Mouse (Mus musculus) NIH3T3 (cell line): ENCODE results near the gene Tubg2.

Source experiments
- DNase-seq: peaks from one replicate; pipeline ENCODE4 v3.0.0-alpha.2; 2012; ENCODE audit warnings: low read depth

Gene Tubg2

GRCm38 (mm10) chr11:101178061-101179058 lies 22.7 kb downstream of the Tubg2 start:
- no peak for DNase-seq

DNA sequence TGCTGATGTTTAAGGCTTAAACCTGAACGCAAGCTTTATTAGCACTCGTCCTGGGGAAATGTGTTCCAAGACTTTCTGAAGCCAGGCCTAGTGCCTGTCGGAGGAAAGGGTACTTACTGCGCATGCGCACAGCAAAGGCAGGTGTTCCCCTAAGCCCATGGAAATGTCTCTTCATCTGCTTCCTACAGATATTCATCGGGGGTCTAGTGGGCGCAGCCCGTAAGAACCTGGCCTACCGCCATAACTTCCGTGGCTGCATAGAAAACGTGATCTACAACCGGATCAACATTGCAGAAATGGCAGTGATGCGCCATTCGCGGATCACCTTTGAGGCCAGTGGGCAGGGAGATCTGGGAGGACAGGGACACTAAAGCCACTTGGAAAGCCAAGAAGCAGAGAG lies 23.6 kb downstream of the Tubg2 start:
- no peak for DNase-seq

DNA sequence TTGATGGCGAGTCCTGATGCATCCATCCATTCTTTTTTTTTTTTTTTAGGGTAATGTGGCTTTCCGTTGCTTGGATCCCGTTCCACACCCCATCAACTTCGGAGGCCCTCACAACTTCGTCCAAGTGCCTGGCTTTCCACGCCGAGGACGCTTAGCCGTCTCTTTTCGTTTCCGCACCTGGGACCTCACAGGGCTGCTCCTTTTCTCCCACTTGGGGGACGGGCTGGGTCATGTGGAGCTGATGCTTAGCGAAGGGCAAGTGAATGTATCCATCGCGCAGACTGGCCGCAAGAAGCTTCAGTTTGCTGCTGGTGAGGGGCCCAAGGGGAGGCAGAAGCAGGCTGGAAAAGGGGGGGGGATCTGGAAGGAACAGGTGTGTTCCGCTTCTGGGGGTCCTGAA lies 24.6 kb downstream of the Tubg2 start:
- DNase-seq: no peak

- DNase-seq: peak; percentile 88
Measured at GRCm38 (mm10) chr11:101180846-101181740, 25.4 kb downstream of the Tubg2 start.

- DNase-seq: no peak
Measured at GRCm38 (mm10) chr11:101181961-101182360, 26.3 kb downstream of the Tubg2 start.

GRCm38 (mm10) chr11:101182771-101183517 lies 27.2 kb downstream of the Tubg2 start:
- DNase-seq: no peak

- no peak for DNase-seq
Measured at GRCm38 (mm10) chr11:101184984-101185383, 29.3 kb downstream of the Tubg2 start.

- DNase-seq: no peak
Measured at GRCm38 (mm10) chr11:101185441-101185840, 29.7 kb downstream of the Tubg2 start.

GRCm38 (mm10) chr11:101186526-101187247 lies 31.0 kb downstream of the Tubg2 start:
- DNase-seq: no peak

DNA sequence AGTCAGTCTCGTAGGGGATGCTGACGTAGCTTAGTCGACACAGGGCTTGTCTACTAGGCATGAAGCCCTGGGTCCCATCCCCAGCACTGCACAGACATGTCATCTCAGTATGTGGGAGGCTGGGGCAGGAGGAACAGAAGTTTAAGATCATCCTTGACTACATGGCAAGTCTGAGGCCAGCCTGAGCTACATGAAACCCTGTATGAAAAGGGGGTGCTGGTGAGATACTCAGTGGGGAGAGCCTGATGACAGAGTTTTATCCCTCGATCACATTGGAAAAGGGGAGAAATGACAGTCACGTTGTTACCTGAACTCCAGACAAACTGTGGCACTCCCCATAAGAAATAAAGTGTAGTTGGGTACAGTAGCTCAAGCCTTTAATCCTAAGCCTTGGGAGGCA lies 31.8 kb downstream of the Tubg2 start:
- no peak for DNase-seq

GRCm38 (mm10) chr11:101188166-101188805 lies 32.6 kb downstream of the Tubg2 start:
- no peak for DNase-seq

GRCm38 (mm10) chr11:101189495-101190180 lies 33.9 kb downstream of the Tubg2 start:
- peak; percentile 90 for DNase-seq

DNA sequence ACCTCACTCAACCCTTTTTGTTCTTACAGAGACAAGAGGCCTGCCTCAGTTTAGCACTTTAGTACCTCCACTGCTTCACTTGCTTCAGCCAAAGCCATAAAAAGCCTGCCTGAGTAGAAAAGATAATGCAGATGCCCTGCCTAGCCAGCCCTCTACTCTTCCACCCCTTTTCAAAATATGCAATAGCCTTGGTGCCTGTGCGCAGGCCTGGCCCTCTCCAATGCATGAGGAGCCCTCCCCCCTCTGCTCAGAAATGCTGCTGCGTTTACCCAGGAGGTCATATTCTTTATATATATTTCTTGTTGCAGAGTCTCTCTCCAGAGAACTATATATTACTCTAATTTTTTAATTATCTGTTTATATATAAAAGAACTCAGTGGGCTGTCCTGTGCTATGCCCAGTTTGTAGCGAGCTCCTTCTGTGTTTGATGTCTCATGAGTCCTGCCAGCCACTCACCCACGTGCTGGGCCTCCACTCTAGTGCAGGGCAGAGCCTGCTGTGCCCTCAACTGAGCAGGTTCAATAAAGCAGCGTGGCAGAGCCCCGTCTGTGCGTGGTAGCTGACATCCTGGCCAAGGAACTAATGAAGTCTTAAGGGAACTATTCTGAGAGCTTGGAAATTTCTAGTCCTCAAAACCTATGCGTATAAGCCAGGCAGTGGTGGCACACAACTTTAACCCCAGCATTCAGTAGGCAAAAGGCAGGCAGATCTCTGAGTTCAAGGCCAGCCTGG lies 34.6 kb downstream of the Tubg2 start:
- no peak for DNase-seq

DNA sequence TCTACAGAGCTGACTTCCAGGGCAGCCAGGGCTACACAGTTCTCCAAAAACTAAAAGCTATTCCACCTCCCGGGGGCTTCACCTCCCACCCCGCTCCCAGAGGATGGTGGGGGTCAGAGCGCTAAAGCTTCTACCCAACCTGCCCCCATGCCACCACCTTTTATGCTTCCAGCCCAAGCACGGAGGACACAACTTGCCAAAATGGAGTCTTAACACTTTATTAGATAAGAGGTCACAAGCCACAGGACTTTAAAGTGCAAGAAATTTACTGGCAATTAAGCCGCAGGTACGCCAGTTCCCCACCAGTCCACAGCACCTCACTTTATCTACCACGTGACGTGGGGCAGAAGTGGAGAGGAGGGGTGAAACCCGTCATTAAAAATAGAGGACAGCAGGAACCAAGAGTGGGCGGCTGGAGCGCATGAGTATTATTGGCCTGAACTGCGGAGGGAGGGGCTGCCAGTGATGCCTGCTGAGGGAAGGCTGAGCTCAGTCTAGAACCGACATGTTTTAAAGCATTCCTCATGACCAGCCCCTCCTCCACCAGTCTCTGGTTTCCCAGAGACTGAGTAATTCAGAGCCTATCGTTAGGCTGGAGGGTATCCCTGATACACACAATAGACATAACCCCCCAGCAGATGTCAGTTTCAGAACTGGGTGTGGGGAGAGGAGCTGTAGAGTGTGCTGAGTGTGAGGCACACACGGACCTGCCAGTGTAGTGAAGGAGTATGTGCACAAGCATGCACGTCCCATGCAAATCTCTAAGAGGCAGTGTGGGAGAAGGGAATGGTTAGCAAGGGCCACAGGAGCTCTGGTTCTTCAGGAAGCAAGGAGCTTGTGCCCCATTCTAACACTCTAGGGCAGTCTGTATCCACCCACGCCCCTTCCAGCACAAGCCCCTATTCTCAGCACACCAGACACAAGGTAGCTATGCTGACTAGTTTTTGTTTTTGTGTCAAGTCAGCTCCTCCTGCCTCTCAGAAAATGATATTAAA lies 35.5 kb downstream of the Tubg2 start:
- no peak for DNase-seq

GRCm38 (mm10) chr11:101191919-101192470 lies 36.3 kb downstream of the Tubg2 start:
- no peak for DNase-seq

DNA sequence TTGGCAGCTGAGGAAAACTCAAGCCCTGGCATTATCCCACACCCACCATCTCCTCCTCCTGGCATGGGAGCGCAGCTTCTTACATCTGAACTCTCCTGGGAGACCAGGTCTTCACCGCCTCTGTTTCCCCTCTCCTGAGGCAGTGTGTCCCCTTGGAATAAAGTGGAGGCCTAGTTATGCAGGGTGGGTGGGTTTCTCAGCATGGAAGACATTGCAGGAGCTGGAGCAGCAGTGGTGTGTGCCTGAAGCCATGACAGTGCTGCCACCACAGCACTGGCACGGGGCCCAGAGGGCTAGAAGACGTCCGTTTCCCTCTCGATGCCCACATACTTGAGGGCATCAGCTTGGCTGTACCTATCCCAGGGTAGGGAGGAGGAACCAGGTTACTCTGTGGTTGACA lies 36.9 kb downstream of the Tubg2 start:
- no peak for DNase-seq

DNA sequence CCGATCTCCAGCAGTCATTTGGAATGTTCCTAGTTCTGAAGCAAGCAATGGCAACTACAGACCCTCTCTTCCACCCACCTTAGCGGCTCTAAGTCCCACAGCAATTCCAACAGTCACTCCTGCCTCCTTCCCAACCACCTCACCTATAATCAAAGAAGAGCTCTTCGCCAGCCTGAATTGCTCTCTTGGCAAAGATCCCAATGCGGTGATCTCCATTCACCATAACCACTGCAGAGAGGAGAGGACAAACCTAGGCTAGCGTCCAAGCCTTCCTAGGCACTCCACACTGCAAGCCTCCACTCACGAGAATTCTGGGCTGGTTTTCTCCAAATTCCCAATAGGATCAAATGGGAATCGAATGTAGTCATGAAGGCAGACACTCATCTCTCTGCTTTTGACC lies 37.4 kb downstream of the Tubg2 start:
- DNase-seq: no peak

GRCm38 (mm10) chr11:101194137-101194536 lies 38.4 kb downstream of the Tubg2 start:
- DNase-seq: peak; percentile 41
